Mouse (Mus musculus): Measurements from ENCODE around the gene Ccnq.

The Ccnq gene

DNA sequence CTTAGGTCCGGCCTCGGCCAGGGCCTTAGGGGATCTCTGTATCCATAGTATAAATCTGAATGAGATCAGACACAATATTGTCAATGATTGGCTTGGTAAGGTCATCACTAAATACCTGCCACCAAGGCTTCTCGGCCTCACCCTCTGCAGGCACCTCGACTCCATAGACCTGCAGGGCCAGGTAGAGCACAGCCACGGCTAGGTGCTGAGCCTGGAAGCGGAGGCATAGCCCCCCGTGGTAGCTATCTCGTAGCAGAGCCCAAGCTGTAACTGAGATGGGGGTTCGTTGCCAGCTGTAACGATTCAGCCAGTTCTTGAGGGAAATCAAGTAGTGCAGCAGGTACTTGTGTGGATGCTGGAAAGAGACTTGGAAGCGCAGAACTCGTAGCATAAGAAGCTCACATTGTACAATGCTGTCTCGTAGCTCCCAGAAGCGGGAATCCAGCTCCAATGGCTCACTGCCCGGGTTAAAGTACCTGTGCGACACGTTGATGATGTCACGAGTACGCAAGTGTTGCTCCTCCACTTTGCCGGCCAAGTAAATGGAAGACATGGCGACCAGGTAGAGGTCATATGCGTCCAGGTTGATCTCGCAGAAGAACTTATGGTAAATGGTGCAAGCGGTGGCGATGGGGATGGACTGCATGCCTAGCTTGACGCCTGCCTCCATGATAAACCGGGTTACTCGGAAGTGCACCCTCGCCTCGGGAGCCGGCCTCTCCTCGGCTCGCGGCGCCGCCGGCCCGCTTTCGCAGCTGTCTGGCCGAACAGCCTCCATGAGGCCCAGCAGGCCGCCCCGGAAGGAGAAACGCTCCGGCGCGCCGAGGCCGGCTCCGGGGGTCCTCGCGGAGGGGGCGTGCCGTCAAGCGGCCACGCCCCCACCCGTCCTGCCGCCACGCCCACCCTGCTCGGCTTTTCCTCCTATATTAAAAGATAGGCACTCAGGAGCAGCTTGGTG lies at the start of gene Ccnq:
Gene Ccnq, minus strand, starts transcription at position 845 of the 958 bp plus-strand sequence.
- peak; percentile 79 for DNase-seq

DNA sequence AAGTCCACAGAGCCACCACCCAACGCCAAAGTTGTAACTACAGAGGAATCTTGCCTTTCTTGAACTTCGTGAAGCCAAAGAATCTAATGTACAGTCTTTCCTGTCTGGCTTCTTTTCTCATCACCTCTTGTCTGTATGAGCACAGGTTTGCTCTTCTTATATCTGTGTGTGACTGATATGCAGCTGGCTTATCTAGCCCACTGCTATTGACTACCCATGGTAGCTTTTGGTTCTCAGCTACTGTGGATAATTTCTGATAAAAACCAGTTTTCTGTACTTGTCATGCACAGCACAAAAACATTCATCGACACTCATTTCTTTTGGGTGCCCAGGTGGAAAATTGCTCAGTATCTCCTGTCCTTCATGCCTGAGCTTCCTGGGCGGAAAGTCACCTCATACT lies 49.6 kb upstream of the Ccnq start:
- DNase-seq = no peak

GRCm38 (mm10) chr11:78796072-78796729 lies 44.7 kb upstream of the Ccnq start:
- DNase-seq = no peak

GRCm38 (mm10) chr11:78793116-78793515 lies 41.6 kb upstream of the Ccnq start:
- no peak for DNase-seq

DNA sequence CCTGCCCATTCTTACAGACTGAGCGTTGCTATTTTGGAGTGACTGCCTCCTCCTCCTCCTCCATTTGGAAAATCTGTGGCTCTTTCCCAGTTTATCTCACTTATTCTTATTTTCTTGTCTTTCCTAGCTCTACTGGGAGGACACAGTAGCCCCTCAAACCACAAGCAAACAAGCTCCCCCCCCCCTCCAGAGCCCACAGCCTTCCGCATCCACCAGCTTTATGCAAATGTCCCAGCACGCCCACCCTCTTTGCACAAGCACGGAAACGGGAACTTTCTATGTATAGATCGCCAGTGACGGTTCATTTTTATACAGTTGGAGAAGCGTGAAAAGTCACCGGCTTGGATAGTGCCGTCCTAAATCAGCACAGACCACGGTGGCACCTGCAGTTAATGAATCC lies 40.9 kb upstream of the Ccnq start:
- DNase-seq = no peak

DNA sequence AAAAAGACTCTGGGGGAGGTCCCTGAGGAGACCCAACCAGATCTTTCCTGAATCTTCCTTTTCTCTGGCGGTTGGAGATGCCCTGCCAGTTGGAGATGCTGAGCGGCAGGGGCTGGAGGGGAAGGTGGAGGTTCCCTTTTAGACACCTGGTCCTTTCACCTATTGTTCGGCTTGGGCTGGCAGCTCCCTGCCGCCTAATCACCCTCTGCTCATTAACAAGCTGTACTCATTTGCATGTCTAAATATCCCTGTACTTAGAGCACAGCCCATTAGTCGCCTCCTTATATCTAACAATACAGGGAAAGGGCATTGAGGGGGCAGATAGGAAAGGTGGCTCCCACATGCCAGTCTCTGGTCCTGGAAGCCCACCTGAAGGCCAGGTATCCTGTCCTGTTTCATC lies 40.5 kb upstream of the Ccnq start:
- no peak for DNase-seq

DNA sequence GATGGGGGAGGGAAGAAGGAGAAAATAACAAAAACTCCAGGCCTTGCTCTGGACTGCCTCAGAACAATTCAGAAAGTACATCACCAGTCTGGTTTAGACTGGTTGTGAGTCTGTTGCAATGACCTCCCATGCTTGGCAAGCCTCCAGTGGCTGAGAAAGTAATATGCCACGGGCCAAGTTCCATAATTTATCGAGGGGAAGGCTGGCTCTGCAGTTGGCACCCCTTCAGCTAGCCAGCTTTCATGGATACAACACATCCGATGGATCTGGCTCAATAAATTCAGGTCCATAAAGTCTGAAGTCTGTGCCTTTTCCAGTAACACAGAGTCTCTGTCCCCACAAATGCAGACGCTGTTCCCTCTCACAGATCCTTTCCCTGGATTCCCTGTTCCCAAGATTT lies 40.1 kb upstream of the Ccnq start:
- peak; percentile 81 for DNase-seq

GRCm38 (mm10) chr11:78789370-78790060 lies 38.0 kb upstream of the Ccnq start:
- no peak for DNase-seq

- no peak for DNase-seq
Measured at GRCm38 (mm10) chr11:78786013-78786431, 34.5 kb upstream of the Ccnq start.

- no peak for DNase-seq
Measured at GRCm38 (mm10) chr11:78782791-78783347, 31.3 kb upstream of the Ccnq start.

DNA sequence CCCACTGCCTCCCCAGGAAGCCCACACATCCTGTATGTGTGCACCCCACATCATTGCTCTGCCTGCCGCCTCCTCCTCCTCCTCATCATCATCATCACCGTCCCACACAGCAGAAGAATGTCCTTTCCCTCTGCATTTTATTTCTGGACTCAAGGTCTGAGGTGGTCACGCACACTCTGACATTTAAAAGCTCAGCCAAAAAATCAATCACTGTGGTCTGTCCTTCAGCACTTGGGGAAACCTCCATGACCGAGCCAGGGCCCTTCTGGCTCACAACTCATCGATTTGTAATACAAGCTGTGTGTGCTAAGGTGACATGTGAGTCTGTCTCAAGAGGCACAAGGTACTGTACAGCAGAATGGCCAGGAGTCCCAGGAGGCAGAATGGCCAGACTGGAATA lies 30.8 kb upstream of the Ccnq start:
- no peak for DNase-seq

- no peak for DNase-seq
Measured at GRCm38 (mm10) chr11:78780571-78780970, 29.0 kb upstream of the Ccnq start.

- DNase-seq = no peak
Measured at GRCm38 (mm10) chr11:78780002-78780401, 28.5 kb upstream of the Ccnq start.

DNA sequence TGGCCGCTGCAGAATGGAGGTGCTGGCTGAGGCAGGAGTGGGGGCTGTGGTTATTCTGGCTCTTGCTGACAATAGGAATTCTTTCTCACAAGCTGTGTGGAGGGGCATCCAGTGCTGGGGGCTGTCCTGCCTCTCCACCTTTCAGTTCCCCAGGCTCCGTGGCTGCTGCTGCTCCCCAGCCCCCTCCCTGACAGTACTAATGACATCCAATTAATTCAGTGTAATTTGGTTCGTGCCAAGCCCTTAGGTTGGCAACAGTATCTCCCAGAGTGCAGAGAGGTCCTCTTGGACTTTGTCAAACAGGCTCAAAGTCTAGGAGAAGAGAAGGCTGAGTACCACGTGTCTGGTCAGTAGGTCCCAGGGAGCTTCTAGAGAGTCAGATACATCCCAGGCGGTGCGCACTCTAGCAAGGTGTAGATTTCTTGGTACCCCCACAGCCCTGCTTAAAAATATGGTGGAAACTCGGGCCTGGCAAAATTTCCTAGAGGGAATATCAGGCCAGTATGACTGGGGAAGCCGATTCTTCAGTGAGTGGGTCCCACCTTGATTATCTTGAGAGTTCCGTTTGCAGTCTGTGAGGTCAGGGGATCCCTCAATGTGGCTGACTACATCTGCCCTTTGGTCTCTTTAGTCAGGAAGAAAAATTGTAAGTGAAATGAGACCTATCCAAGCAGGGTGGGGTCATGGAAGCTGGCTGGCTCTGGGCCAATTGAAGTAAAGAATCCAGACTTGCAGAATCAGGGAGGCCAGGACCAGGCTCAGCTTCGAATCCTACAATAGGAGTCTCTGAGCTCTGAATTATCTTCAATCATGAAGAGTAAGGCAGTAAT lies 26.5 kb upstream of the Ccnq start:
- DNase-seq = peak; percentile 45

DNA sequence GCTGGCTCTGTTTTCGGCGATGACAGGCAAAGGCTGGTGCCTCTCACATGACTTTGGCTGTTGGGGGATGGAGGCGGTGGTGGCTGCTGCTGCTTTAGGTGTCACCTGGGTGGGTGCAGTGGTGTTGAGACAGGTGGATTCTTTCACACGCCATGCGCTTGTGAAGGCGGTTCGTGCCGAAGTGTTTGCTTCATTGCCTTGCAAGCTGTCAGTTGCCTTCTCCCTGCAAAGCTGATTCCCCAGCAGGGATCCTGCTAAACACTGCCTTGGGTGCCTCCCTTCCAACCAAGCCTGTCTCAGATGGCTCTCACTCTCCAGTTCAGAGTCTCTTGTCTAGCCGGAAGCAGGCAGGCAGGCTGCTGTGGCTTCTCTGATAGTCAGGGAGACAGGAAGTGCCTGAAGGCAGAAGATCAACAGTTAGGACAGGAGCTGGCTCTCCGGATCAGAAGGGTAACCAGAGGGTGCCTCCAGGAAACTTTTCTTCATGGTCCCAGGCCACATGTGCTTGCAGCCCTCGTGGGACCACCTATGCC lies 20.3 kb upstream of the Ccnq start:
- DNase-seq = no peak

DNA sequence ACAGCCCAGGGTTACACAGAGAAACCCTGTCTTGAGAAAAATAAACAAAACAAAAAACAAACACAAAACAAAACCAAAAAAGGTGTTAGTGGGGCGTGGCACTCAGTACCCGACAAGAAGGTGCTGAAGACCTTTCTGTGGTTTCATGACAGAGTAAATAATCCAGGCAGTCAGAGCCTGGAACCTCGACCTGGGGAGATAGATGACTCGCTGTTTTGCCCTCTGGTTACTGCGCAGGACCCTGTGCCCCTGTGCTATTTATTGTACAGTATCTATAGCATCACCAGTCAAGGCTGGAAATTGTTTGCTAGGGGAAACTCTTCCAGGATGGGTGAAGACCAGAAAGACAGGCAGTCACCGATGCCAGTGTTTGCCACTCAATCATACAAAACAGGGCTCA lies 18.9 kb upstream of the Ccnq start:
- DNase-seq = no peak

GRCm38 (mm10) chr11:78768778-78769177 lies 17.2 kb upstream of the Ccnq start:
- DNase-seq = no peak

GRCm38 (mm10) chr11:78766069-78766830 lies 14.7 kb upstream of the Ccnq start:
- no peak for DNase-seq

GRCm38 (mm10) chr11:78764820-78765219 lies 13.3 kb upstream of the Ccnq start:
- peak; percentile 30 for DNase-seq

DNA sequence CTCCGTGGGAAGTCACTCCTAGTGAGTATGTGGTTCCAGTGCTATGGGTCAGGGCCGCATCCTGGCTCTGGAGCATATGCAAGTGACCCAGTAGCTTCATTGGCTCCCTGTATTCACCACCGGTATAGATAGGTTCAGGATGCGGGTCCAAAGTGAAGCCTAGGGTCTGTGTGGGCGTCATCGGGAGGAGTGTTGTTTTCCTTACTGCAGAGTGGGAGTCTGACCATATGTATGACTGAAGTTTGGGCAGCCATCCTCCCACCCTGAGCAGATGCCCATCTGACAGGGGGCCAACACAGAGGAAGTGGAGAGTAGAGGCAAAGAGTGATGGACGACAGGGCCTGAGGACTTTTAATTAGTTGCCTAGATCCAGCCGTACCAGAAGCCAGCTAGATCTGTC lies 12.8 kb upstream of the Ccnq start:
- no peak for DNase-seq

DNA sequence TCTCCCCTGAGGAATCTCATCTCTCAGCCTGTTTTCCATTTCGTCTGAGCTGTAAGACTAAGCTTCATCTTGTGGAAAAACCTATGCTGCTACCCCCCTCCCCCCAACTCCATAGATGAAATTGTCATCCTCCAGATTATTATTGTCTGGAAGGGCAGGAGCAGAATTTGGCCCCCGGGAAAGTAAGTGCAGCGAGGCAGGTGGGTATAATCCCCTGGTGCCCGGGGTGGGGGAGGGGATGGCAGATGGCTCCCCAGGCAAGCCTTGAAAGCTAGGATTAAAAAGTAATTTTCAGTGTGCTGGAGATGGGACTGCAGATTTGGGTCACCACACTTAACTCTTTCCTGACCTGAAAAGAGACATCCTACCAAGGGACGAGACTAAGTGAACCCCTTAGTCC lies 10.7 kb upstream of the Ccnq start:
- DNase-seq = no peak
